10 mouse cellular contexts compared by ENCODE assay signal in genomic region chr14:19175288-19175687, GRCm38 (mm10).
DNase-seq lines count a peak whose midpoint lies in the region; ATAC-seq and TF ChIP-seq lines count a peak whose summit lies in the region.
"Had no signal": no experiment of that assay in that cellular context is flagged by ENCODE, and none has a peak within 500 bp of the region (broad histone marks: within the 10 kb centered on the region; RNA-seq: fewer than 3 reads in every experiment).

No protein-coding gene starts in this region.

- peak; percentile 65 for DNase-seq in intestine, embryonic 14.5 days (ENCODE audit: low spot score)
- DNase-seq in left cerebral cortex, postnatal 14 days (ENCODE audit: low spot score in 2 of 2) = no peak
- DNase-seq in spleen, postnatal 10 days (ENCODE audit: low spot score in 2 of 2) = no peak

- 9% methylated on average over 2 of the region's 2 CpGs for WGBS in intestine, embryonic 14.5 days
- WGBS in intestine, embryonic 15.5 days = 18% methylated on average over 2 of the region's 2 CpGs
- 13% methylated on average over 2 of the region's 2 CpGs for WGBS in intestine, embryonic 16.5 days

- no peaks in the 10 kb centered on the region for H3K36me3 ChIP-seq in intestine, embryonic 14.5 days (ENCODE audit: control insufficient read depth, insufficient read depth, low read length)
- no peaks in the 10 kb centered on the region for H3K36me3 ChIP-seq in intestine, embryonic 15.5 days
- H3K36me3 ChIP-seq in ES-Bruce4 (ENCODE audit: control insufficient read depth, insufficient read depth, low read length, poor library complexity, severe bottlenecking) = no peaks in the 10 kb centered on the region
- H3K36me3 ChIP-seq in intestine, embryonic 16.5 days (ENCODE audit: control insufficient read depth, insufficient read depth, low read length) = no peaks in the 10 kb centered on the region
- H3K36me3 ChIP-seq: embryonic facial prominence, embryonic 12.5 days; midbrain, embryonic 10.5 days had no signal

- no peaks in the 10 kb centered on the region for H3K4me1 ChIP-seq in intestine, embryonic 14.5 days (replicated peaks; ENCODE audit: control insufficient read depth, insufficient read depth, low read length)
- no peaks in the 10 kb centered on the region for H3K4me1 ChIP-seq in intestine, embryonic 15.5 days (replicated peaks)
- no peaks in the 10 kb centered on the region for H3K4me1 ChIP-seq in ES-Bruce4 (ENCODE audit: control insufficient read depth, insufficient read depth, low read length)
- no peaks in the 10 kb centered on the region for H3K4me1 ChIP-seq in intestine, embryonic 16.5 days (ENCODE audit: control insufficient read depth, insufficient read depth, low read length)
- H3K4me1 ChIP-seq: embryonic facial prominence, embryonic 12.5 days; midbrain, embryonic 10.5 days had no signal

- TF ChIP-seq POLR2A in ES-Bruce4 (IDR thresholded peaks at IDR 0.05; ENCODE audit: insufficient read depth, low read length) = no peak

- H3K4me3 ChIP-seq in intestine, embryonic 14.5 days (ENCODE audit: low read depth, low read length) = no peak overlapping the region
- H3K4me3 ChIP-seq in intestine, embryonic 15.5 days (replicated peaks) = no peak overlapping the region
- no peak overlapping the region for H3K4me3 ChIP-seq in ES-Bruce4 (ENCODE audit: low read depth, low read length)
- H3K4me3 ChIP-seq in intestine, embryonic 16.5 days (ENCODE audit: low read length) = no peak overlapping the region
- H3K4me3 ChIP-seq: embryonic facial prominence, embryonic 12.5 days; midbrain, embryonic 10.5 days had no signal

- no peak overlapping the region for H3K4me2 ChIP-seq in intestine, embryonic 14.5 days (ENCODE audit: low read length)
- no peak overlapping the region for H3K4me2 ChIP-seq in intestine, embryonic 15.5 days (replicated peaks)
- H3K4me2 ChIP-seq in intestine, embryonic 16.5 days (ENCODE audit: low read depth, low read length) = no peak overlapping the region
- H3K4me2 ChIP-seq: embryonic facial prominence, embryonic 12.5 days had no signal

- TF ChIP-seq CTCF in ES-Bruce4 (IDR thresholded peaks at IDR 0.05; ENCODE audit: low read depth, low read length) = peak; percentile 47

- ATAC-seq in intestine, embryonic 14.5 days (replicated peaks; ENCODE audit: low FRiP score, low TSS enrichment, low read depth) = no peak
- no peak; the same call in 1 of the 2 replicates for ATAC-seq in intestine, embryonic 15.5 days
- peak; percentile 40 for ATAC-seq in activated CD4-positive, CD25-positive, alpha-beta regulatory T cell, adult 4 months
- peak; percentile 29; the same call in 1 of the 2 replicates for ATAC-seq in intestine, embryonic 16.5 days
- ATAC-seq in inflammation-experienced regulatory T-cells, adult 6 months = no peak

- H3K9me3 ChIP-seq in intestine, embryonic 14.5 days (ENCODE audit: control insufficient read depth, low read length) = no peaks in the 10 kb centered on the region
- no peaks in the 10 kb centered on the region for H3K9me3 ChIP-seq in intestine, embryonic 15.5 days
- no peaks in the 10 kb centered on the region for H3K9me3 ChIP-seq in ES-Bruce4 (replicated peaks; ENCODE audit: control insufficient read depth, insufficient read depth, low read length, poor library complexity, severe bottlenecking)
- H3K9me3 ChIP-seq in intestine, embryonic 16.5 days (ENCODE audit: control insufficient read depth, low read length) = no peaks in the 10 kb centered on the region
- H3K9me3 ChIP-seq: embryonic facial prominence, embryonic 12.5 days had no signal

- intact Hi-C loops in left cerebral cortex, postnatal 14 days (cut with DNase I) = no loop called here

- no peak overlapping the region for H3K27ac ChIP-seq in intestine, embryonic 14.5 days (ENCODE audit: low read depth)
- H3K27ac ChIP-seq in intestine, embryonic 15.5 days = no peak overlapping the region
- no peak overlapping the region for H3K27ac ChIP-seq in ES-Bruce4 (ENCODE audit: insufficient read depth, low read length)
- H3K27ac ChIP-seq in intestine, embryonic 16.5 days (ENCODE audit: low read length) = no peak overlapping the region
- H3K27ac ChIP-seq: embryonic facial prominence, embryonic 12.5 days; midbrain, embryonic 10.5 days had no signal

- no peak overlapping the region for H3K9ac ChIP-seq in intestine, embryonic 14.5 days (ENCODE audit: low read length)
- no peak overlapping the region for H3K9ac ChIP-seq in intestine, embryonic 15.5 days
- no peak overlapping the region for H3K9ac ChIP-seq in ES-Bruce4 (ENCODE audit: low read depth, poor library complexity, severe bottlenecking)
- no peak overlapping the region for H3K9ac ChIP-seq in intestine, embryonic 16.5 days (ENCODE audit: low read depth, low read length)
- H3K9ac ChIP-seq: embryonic facial prominence, embryonic 12.5 days had no signal

- TF ChIP-seq EP300 in ES-Bruce4 (IDR thresholded peaks at IDR 0.05; ENCODE audit: insufficient read depth, low read depth, low read length) = no peak

- H3K27me3 ChIP-seq in intestine, embryonic 14.5 days (replicated peaks; ENCODE audit: control insufficient read depth, insufficient read depth, low read length) = no peaks in the 10 kb centered on the region
- H3K27me3 ChIP-seq in intestine, embryonic 15.5 days (replicated peaks) = no peaks in the 10 kb centered on the region
- no peaks in the 10 kb centered on the region for H3K27me3 ChIP-seq in ES-Bruce4 (ENCODE audit: control insufficient read depth, insufficient read depth, low read length, poor library complexity, severe bottlenecking)
- no peaks in the 10 kb centered on the region for H3K27me3 ChIP-seq in intestine, embryonic 16.5 days (replicated peaks; ENCODE audit: control insufficient read depth, insufficient read depth, low read length)
- H3K27me3 ChIP-seq: embryonic facial prominence, embryonic 12.5 days had no signal

Comparison
In these comparisons a context has a peak if more than half of its experiments do, and no peak if none do; other contexts are left out.
1. ATAC-seq: peak in activated CD4-positive, CD25-positive, alpha-beta regulatory T cell, adult 4 months (single experiment) and intestine, embryonic 16.5 days (single experiment); none in intestine, embryonic 14.5 days (single experiment), intestine, embryonic 15.5 days (single experiment) and inflammation-experienced regulatory T-cells, adult 6 months (single experiment).